Mouse (Mus musculus) neutrophil, adult 5-6 weeks (primary cell): ENCODE results near the gene Cdc6. TPM values are rescaled to one million over a fixed set of nuclear protein-coding genes. Genes with fewer than 3 reads are reported as not detected.
A peak's percentile ranks its signal among the peaks of the same experiment; 100 is the strongest.

Source experiments
- ATAC-seq: fragments of 151-379, 151-347 bp; 2 replicates; pipeline ENCODE4 v1.8.0; 2017; ENCODE audit warnings: mild to moderate bottlenecking, moderate TSS enrichment; ENCODE audit not compliant: insufficient number of reproducible peaks, poor library complexity, low FRiP score, severe bottlenecking; ENCODE audit errors: extremely low read depth
- total RNA-seq: library from RNA; stranded (forward); fragments of 200-1000 nt; gene quantifications from 2 replicates; pipeline ENCODE4 v1.2.3, GENCODE M21; 2017

Gene Cdc6
- total RNA-seq, 1 experiment from 2014 or later = 2.2 TPM

- no peak for ATAC-seq
These were observed 45.8 kb downstream of the Cdc6 start for GRCm38 (mm10) chr11:98953361-98953760.

GRCm38 (mm10) chr11:98953835-98954320 lies 46.3 kb downstream of the Cdc6 start:
- no peak for ATAC-seq

DNA sequence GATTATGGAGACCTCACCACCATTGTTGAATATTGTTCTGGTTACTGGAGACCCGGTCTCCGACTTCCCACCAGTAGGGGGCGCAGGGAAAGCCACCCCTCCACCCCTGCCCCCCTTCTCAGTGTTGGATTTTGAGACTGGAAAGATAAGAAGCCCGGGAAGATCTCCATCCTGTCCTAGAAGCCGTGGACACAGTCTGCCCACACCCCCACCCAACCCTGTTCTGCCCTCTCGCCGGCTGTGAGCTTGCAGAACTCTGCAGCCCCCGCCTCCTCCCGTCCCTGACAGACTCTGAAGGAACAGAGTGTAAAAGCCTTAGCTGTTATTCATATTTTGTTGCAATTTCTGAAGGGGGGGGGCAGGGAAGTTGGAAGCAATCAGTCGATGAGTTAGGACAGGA lies 46.8 kb downstream of the Cdc6 start:
- ATAC-seq = 0 out of 2 replicates have a peak, but pooled peaks have one; percentile 7

GRCm38 (mm10) chr11:98954801-98955706 lies 47.5 kb downstream of the Cdc6 start:
- no peak for ATAC-seq

DNA sequence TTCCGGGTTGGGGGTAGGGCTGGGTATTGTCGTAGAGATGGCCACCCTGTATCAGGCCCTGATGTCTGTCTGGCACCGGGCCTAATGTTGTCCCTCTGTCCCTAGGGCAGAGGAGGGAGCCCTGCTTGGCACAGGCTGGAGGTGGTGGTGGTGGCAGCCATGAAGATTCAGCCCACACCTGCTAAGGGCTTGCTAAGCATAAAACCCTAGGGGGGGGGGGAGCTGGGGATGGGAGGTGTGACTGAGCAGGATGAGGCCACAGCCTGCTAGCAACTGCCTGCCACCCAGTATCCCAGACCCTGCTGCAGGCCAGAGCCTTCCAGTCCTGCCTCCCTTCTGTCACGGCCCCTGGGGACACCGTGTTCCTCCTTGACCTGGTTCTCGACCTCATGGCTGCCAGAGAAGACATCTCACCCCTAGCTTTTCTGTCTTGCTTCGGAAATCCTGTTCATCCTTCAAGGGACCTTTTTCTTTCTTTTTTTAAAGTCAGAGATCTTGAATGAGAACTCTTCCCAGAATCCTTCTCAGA lies 48.2 kb downstream of the Cdc6 start:
- no peak for ATAC-seq

DNA sequence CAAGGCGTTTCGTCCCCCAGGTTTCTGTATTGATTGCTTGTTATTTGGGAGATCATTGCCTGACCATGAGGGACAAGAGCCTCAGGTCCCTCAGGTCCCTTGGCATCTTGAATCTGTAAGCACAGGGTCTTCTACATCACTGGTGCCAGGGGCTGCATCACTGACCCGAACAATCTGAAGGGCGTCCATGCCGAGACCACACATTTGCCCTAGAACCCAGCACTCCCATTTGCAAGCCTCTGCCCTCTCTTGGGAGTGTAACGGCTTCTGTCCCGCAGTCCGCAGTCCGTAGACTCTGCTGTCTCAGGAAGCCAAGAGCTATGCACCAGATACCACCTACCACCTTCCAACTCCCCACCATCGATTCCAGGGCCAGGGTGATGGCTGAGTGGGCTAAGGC lies 48.7 kb downstream of the Cdc6 start:
- ATAC-seq = no peak

- ATAC-seq = peak; percentile 63
These were observed 52.1 kb downstream of the Cdc6 start for GRCm38 (mm10) chr11:98959437-98960312.

DNA sequence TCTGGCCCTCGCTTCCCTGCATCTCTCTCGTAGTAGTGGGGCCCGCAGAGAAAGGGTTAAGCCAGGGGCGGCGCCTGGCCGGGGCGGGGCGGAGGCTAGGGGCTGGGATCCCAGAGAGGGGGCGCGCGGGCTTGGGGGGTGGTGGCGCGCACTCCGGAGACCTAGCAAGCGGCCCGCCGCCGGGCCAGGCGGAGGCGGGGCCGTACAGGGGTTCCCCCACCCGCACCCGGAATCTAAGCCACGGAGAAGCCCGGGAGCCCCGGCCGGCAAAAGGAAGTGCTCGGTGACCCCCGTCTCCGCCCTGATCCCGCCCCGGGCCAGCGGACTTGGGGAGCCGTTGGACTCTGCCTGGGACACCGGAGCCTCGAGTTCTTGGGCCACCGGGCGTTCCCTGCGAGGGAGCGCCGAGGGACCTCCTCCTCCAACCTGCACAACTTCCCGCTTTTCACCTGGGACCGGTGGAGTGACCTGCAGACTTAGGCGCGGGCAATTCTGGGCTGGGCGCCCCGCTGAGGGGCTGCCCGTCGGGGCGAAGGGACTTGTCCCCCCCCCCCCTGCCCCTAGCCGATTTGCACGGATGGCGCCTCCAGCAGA lies 52.8 kb downstream of the Cdc6 start:
- ATAC-seq = no peak

DNA sequence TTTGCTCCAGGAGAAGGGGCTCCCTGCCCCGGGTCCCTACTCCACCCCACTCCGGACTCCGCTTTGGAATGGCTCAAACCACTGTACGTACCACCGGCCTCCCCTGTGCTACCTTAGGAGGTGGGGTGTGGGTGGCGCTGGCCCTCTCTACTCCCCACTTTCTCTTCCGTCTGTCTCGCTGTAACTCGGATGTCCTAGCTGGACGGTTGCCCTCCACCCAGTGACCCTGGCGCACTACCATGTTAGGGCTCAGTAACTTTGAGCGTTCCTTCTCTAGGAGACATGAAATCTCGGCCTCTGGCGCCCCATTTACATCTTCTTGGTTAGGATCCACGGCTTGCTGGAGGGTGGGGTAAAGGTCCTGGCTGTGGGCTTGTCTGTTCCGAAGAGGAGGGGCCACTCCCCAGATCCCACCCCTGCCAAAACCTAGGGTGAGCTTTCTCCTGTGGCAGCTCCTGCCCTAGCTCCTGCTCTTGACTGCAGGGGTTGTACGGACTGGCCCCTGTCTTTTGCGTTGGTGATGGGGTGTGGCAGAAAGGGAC lies 53.5 kb downstream of the Cdc6 start:
- ATAC-seq = no peak

DNA sequence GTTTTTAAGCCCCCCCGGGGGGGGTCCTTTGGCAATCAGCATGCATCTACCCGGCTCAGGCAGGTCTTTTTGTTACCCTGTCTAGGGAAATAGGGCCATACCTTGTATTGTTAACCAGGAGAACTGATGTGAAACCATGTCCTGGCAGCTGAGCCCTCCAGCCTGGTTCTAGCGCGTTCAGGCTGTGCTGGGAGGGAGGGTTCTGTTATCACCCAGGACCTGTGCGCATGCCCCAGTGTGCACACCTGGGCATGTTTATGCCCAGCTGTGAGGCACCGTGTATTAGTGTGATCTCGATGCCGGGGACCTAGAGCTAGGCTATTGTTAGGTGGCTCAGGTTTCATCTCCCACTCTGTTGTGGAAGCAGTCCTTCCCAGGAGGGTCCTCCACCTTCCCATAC lies 54.2 kb downstream of the Cdc6 start:
- ATAC-seq = no peak

- ATAC-seq = no peak
These were observed 55.0 kb downstream of the Cdc6 start for GRCm38 (mm10) chr11:98962421-98963095.

DNA sequence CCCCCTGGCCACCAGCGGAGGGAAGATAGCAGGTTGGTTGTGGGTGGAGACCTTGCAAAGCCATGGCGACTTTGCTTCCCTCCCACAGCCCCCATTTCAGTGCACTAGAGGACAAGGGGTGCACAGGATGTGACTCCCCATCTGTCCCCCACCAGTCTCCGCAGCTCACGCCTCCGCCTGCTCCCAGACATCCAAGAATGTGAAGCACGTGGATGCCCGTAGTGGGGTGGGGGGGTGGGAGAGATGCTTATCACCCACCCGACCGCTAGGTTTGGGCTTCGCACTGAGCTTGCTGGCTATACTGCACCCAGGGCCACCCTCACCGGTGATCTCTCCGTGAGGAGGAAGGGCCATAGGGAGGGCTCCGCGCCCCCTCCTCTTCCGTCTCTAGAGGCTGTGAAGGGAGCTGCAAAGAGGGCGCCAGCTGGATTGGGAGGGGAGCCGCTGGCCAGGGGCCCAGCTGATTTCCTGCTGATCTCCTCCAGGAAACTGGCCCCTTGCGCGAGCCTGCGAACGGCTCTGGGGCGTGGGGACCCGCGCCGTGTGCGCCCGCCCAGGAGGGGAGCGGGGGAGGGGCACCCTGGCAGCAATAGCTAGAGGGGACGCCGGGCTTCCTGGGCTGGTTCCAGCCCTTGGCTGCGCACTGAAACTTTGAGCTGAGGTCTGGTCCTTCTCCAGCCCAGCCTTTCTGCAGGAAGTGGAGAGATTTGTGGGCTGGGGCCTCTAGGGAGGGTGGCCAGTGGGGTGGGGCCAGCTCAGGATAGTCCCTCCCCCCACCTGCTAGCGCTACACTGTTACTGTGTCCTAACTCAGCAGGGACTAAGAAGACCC lies 55.8 kb downstream of the Cdc6 start:
- ATAC-seq = peak; percentile 47

GRCm38 (mm10) chr11:98964201-98964615 lies 56.6 kb downstream of the Cdc6 start:
- no peak for ATAC-seq

DNA sequence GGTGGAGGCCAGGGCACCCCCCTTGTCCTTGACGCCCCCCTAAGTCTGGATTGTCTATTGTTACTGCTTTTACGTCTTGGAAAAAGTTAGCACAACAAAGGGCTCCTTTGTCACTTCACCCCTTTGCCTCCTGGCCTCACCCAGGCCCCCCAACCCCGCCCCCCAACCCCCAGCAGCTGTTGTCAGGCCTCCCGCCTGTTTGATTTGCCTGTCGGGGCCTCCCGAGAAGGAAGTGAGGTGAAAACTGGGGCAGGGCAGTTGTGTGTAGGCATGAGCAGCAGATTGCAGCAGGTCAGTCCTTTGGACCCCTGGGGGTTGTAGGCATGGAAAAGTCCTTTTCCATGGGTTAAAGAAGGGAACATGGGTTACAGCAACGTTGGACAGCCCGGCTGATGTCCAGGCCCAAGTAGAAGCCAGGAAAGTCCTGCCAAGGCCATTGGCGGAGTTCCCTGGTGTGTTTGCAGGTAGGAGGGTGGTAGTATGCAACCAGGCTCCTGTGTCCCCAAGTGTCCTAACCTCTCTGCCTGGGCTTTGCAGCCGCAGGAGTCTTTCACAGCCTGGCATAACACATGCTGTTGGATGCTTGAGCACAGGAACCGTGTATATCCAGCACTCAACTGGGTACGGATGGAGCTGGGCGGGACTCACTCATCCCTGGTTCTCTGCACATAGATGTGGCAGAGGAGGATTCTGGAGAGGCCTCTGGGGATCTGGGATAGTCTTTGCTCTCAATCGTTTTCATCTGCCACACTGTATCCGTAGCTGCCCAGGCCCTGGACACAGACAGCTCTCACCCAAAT lies 57.2 kb downstream of the Cdc6 start:
- no peak for ATAC-seq

- ATAC-seq = no peak
These were observed 57.9 kb downstream of the Cdc6 start for GRCm38 (mm10) chr11:98965416-98966077.

GRCm38 (mm10) chr11:98966499-98967141 lies 59.0 kb downstream of the Cdc6 start:
- ATAC-seq = no peak
